Mouse (Mus musculus): ENCODE data around the gene Defb41. TPM values are rescaled to one million over a fixed set of nuclear protein-coding genes. Genes with fewer than 3 reads are reported as not detected.
"Not testable (repeated sequence)": the region's sequence is repeated elsewhere in the genome, so short reads cannot be mapped to it uniquely, and the experiment has no call there.

Gene Defb41
- not detected in 2 replicates for polyA plus RNA-seq (2012; rRNA removed)

DNA sequence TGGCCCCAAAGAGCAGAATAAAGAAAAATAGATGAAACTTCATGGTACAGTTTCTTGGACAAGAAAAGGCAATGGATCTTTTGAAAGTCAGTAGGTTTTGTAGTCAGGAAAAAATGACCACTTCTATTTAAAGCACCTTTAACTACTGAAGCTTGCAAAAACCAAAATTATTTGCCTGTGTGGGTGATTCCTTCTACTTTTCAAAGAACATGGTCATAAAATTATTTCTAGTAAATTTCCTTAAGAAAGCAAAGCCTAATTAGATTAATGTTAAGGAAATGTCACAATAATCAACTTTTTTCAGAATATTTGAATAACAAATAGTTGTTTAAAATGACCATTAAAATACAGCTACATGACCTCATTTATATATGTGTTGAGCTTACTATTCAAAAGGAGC lies at the start of gene Defb41:
Gene Defb41 (minus strand): TSS at position 101 of the 400 bp plus-strand sequence.
- no peak for DNase-seq (ENCODE audit: low spot score)

DNA sequence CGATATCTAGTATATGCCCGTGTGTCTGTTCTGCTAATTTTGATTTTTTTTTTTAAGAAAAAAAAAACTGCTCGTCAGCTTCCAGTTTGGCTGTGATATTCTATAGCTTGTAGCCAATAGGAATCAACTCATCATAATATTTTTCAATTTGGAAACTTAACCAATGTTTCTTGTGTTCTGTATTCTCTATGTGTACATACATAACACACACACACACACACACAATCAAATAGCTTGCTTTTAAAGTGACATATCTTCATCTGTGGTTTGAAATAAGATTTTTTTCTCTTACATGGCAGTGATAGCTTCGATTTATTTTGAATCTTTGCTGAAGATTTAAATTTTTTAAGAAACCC lies 43.5 kb upstream of the Defb41 start:
- no peak for DNase-seq (ENCODE audit: low spot score)

GRCm38 (mm10) chr1:18307545-18308473 lies 42.9 kb upstream of the Defb41 start:
- DNase-seq (ENCODE audit: low spot score), result no peak

- no peak for DNase-seq (ENCODE audit: low spot score)
Observed at GRCm38 (mm10) chr1:18292515-18292914, 27.6 kb upstream of the Defb41 start.

- DNase-seq (ENCODE audit: low spot score), result no peak
Observed at GRCm38 (mm10) chr1:18288860-18289259, 23.9 kb upstream of the Defb41 start.

DNA sequence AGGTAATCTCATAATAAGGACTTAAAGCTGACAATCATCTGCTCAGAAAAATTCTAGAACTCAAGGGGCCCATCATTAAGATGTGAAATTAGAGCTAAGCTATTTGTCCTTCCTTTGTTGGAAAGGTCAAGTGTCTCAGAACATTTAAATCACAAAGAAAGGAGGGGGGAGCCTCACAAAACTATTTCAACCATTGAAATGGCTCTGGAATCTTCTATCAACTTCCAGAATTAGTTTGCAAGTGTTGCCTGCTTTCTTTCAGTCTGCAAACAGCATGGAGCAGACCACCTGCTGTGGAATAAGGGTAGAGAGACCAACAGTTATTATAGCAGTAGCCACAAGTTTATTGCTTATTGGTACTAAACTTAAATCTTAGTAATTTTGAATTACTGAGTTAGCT lies 22.4 kb upstream of the Defb41 start:
- no peak for DNase-seq (ENCODE audit: low spot score)

- no peak for DNase-seq (ENCODE audit: low spot score)
Observed at GRCm38 (mm10) chr1:18271095-18271494, 6.2 kb upstream of the Defb41 start.

- DNase-seq (ENCODE audit: low spot score), result no peak
Observed at GRCm38 (mm10) chr1:18268845-18269244, 3.9 kb upstream of the Defb41 start.

- DNase-seq (ENCODE audit: low spot score), result not testable (repeated sequence)
Observed at GRCm38 (mm10) chr1:18245801-18246580, 18.9 kb downstream of the Defb41 start.

DNA sequence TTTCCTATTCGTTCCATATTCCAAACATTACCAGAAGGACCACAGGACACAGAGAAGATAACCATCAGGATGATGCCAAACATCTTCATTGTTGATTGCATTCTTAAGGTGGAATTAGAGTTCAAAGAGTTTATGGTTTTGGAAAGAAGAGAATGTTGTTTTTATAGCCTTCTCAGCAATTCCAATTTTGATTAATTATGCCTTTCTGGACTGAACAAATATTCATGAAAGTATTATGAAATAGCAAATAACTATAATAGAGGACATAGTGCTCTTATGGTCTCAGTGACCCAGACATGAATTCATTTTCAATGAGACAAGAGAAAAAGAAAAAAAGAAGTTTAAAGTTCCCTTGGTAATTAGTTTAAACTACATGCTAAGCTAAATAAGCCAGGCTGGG lies 27.6 kb downstream of the Defb41 start, which contains the start of gene Defb18:
Gene Defb18 (minus strand): TSS at position 101 of the 400 bp plus-strand sequence.
- no peak for DNase-seq (ENCODE audit: low spot score)

- no peak for DNase-seq (ENCODE audit: low spot score)
Observed at GRCm38 (mm10) chr1:18223385-18223945, 41.5 kb downstream of the Defb41 start.

Other genes starting within 250 kb of the Defb41 start
- gene Crisp4, start 119.2 kb downstream of the Defb41 start, polyA plus RNA-seq (2012; rRNA removed), result not detected in 2 replicates
- not detected in 2 replicates for gene Defb18, start 27.7 kb downstream of the Defb41 start, polyA plus RNA-seq (2012; rRNA removed)